Mouse (Mus musculus) right cerebral cortex, adult 2 months (tissue): ENCODE measurements at regions not wholly inside any gene's neighbourhood (a gene's known extent, or its start where the extent isn't known, plus 50 kb on each side); places are given as distances from the start of the nearest gene placed in this dataset.

ENCODE experiments used
- DNase-seq, 2 experiments: peaks; one replicate each; pipeline ENCODE4 v3.0.0; 2021 to 2022; ENCODE audit warnings: low spot score in 2 of 2

DNA sequence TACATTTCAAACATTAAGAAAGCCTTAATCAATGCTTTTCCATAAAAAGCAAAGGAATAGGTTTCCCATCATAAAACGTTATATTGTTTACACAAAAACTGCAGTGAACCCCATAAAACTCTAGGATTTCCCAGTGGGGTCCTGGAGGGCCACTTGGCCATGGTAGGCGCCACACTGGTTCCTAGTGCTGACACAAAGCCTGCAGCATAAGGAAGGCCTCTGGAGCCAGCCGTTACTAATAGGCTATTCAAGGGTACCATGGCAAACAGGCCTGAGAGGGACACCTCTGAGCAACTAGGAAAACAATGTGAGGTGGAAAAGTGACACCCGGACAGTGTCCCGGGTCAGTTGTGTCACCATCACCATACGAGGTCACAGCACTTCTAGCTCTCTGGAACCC is 231.9 kb downstream of the Ttc32 start:
- DNase-seq = no peak

DNA sequence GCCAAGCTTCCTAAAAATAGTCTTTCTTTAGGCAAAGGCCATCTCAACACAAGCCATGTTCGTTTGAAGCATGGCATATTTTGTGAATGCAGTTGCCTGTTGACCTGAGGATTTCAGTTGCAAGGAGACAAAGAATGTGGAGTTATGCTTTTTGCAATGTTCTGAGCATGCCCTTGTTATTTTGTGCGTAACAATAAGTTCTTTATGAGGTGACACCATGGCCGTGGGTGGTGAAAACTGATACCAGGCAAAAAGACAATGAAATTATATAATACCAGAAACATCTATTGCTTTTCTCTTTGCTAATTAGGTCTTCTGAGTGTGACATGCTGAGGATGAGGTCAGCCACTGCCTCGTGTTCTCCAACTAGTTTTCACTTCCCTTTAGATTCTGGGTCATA is 236.4 kb downstream of the Ttc32 start:
- DNase-seq = no peak

DNA sequence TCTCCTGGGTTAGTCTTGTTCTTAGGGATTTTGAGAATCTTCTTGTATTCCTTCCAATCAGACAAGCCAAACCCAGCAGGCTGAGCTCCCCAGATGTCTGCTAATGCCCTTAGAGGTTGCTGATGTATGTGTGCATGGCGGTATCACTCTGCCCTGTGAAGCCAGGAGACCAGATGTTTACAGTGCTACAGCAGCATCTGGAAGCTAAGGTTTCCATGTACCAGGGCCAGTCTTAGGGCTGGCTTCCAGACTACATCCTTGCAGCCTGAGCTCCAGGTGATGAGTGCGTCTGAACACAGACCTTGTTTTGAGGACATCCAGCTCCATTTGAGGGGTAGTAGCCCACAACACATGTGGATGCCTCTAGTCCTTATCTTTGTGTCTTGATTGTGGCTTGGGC is 241.7 kb downstream of the Ttc32 start:
- DNase-seq = no peak

DNA sequence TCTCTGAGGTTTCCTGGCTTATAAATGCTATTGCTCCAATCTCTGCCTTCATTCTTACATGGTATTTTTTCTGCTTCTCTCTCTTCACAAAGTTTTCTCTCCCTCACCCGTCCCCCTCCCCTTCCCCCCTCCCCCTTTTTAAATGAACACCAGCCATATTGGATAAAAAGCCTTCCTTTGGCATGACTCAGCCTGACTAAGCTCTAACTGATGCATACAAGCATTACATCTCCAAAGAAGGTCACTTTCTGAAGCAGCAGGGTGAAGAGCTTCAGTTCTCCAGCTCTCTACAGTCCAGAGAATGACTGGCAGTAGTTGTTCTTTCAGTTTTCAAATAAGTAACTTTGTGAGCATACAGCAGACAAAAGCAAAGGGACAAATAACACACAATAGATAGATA is 244.4 kb downstream of the Ttc32 start:
- no peak for DNase-seq

DNA sequence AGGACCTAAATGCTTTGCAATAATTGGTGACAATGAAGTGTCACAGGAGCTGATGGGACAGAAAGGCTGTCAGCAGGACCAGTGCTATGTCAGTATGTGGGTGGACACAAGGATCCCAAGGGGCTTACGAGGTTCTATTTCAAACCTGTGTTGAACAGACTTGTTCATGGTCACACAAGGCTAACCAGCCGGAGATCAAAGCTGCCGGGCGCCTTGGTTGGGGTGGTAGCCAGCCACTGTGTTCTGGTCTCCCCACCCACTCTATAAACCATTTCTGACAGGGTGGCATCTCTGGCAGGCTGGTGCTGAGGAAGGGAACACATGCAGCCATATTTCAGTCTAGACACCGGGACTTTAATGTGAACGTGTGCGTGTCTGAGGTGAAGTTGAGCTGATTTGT is 245.9 kb downstream of the Ttc32 start:
- DNase-seq = no peak

DNA sequence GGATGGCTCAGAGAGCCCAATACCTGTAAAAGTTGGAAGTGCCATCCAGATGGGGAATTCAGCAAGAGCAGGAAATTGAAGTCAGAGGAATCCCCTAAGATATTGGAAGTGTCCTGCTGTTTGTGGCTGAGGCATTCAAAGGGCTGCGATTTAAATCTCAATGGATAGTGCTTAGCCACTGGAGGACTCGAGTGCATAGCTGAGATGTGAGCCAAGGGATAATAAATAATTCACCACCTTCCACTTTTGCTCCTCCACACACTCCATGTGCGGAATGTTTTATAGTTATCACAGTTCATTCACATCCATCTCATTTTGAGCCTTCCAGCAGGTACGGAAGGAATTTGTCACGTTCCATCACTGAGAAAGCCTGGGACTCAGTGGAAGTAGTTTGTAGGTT is 248.9 kb downstream of the Ttc32 start:
- DNase-seq = no peak

DNA sequence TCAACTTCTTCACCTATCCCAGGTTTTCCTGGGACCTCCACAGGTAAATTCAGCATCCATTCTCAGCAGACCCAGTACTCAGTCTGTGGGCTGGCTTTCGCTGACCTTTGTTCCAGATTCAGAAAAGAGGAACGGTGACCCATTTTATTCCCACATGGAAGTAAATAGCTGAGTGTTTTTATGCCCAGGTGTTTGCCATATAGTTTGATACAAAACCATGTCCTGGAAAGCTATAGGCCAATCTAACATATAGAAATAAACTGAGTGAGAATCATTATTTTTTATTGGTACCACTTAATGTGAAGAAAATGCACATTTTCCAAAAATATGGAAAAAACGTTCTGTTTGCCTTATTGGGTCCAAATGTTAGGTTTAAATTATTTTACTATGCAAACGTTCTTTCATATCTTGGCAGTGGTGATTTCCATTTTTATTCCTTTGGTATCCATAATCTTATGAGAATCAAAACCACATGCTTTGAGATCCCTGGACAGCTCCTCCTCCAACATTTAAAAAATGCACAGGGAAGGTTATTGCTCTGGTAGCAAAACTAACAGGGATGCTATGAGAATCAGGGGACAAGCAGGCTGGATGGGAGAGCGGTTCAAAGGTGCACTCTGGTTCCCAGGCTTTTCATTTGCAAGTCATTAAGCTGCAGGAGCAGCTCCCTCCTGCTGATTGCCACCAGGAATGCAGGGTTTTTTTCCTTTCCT is 250.3 kb downstream of the Ttc32 start:
- no peak for DNase-seq

DNA sequence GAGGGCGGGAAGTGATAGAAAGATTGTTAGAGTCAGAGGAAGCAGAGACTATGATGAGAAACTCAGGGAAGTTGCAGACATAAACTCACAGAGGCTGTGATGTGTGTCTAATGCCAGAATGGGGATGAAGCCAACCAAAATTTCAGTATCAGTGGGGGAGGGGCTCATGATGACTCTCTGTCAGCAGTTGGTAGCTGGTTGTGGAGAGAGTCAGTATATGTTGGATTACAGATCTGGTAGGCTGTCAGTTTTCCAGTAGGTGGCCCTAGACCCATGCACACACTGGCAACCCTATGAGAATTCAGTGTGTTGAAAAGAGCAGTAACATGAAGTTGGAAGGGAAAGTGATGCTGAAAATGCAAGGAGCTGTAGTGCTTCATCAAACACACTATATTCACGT is 257.5 kb downstream of the Ttc32 start:
- DNase-seq = no peak

DNA sequence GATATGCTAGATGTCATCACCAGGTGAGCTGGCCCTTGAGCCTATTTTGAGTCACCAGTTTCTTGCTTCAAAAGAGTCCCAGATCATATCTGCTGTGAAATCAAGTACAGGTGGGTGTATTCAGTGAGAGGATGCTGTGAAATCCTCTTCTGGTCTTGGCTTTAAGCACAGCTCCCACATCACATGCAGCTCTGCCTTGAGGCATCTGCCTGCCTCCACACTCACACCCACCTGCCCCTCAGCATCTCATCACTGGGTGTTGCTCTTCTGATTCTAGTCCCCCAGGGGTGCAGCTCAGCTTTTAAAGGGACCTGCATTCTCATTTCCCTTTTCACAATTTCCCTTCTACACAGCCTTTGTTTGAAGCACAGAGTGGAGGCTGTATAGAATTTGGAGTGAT is 262.9 kb downstream of the Ttc32 start:
- peak; percentile 66 to 68 for DNase-seq

DNA sequence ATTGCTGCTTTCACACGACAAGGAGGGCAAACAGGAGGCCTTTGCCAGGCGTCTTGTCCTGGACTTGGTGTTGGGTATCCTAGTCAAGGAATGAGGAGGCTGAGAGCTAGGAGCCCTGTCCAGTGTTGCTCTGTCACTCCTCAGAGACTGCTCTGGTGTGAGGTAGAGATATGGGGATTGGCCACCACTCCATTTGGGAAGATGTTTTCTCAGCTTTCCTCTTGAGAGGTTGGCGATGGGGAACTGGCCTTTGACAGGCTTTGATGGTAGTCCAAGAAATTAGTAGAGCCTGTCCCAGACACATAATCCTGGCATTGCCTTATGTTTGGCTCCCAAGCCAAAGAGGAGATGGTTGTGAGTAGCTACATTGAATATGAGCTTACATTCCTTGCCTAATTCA is 265.4 kb downstream of the Ttc32 start:
- no peak for DNase-seq

DNA sequence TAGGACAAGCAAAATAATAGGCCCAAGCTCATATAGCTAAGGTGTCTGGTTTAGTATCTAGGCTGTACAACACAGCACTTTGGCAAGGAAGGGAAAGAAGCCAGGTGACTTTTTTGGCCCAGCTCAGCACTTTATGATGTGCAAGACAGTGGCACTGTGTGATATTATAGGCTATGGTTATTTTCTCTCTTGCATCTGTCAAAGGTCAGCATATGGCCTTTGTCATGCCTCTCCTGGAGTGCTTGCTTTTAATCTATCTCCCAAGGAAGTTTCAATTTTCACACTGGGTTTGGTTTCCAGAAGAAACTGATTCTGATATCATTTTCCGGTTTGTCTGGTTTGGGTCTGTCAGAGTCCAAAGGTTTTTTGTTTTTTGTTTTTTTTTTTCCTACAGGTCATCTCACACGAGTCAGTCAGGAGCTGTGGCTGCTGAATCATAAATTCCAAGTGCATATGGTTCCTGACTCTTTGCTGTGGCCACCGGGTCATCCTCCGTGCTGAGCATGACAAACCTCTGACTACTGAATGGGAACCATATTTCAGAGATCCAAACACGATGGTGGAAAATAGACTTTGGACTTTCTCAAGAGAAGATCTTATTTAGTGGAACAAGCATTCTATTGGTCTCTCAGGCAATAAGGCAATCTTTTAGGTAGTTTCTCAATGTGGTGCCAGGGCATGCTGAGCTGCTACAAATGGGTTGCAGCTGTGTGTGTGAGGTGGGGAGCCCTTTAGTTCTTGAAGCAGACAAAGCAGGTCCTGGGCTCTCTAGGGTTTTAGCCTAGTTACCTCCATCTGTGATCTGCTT is 269.3 kb downstream of the Ttc32 start:
- DNase-seq = no peak

DNA sequence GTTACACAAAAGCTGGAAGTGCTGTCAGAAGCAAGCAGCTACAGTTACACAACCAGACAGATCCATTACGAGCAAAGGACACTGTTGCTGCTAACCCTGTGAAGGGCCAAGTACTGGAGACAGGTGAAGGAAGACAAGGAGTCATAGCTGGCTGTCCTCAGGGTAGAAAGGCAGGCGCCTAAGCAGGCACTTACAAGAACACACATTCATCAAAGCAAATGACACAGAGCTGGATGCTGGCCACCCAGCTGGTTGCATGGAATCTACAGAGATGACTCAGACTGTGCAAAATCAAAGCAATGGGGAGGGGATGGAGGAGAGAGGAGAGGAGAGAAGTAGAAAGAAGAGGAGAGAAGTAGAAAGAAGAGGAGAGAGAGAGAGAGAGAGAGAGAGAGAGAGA is 265.8 kb upstream of the Osr1 start:
- DNase-seq = peak in 1 of 2 experiments; percentile 30

DNA sequence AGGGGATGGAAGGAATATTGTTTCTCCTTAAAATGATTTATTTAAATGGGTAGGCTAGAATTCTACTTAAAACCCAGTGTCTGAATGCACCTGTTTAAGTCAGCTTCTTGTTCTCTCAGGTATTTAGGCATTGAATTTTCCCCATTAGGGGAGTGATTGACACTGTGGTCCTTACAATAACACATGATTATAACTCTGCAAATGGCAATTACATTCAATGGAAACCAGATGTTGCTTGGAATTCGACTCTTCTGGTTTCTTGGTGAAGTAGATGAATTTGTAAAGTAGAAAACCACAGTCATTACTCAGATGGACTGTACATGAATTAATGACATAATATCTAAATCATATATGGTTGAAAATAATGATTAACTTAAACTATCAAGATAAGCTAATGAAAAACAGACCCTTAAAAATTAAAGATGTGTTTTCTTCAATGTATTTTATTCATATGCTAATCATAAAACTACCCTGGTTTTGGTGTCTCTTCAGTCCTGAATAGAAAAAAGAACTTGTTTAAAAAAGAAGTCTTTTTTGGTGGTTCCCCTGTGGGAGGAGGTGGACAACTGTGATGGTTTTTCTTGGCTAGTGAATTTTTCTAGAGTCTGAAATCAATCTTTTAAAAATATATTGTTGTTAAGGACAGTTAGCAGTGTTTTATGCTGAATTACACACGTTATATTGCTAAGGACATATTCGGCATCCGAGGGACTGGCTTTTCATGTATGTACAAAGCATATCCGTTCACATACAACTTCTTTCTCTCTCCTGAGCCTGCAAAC is 231.8 kb upstream of the Osr1 start:
- DNase-seq = no peak

DNA sequence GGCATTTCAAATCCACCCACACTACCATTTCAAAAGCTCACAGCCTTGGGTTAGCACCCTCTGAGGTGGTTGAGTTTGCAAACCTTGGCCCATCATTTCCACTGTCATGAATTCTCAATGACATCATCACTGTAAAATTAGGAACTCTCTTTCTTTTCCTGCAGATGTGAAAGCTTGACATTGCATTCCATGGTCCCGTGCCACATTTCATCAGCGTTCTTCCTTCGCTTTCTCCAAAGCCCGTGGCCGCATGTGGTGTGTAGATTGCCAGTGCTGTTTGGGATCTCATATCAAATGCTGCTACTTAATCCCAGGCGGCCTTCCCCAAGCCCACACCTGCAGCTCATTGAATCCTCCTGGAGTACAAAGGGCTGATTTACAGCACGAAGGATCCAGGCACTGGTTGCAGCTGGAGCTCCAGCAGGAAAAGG is 231.1 kb upstream of the Osr1 start:
- peak in 1 of 2 experiments; percentile 10 for DNase-seq

DNA sequence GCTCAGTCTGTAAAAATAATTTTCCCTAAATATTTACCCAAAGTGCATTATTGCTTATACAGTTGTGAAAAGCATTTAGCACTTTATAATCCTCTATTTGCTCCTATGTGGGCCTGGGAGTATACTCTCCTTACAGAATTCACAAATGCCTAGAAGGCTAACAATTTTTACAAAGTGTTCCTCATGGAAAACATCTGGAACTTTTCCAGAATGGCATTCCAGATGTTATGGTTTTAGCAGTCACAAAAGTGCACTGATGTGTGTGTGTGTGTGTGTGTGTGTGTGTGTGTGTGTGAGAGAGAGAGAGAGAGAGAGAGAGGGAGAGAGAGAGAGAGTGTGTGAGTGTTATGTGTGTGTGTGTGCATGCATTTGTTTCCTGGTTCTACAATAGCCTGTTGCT is 229.1 kb upstream of the Osr1 start:
- DNase-seq = no peak

DNA sequence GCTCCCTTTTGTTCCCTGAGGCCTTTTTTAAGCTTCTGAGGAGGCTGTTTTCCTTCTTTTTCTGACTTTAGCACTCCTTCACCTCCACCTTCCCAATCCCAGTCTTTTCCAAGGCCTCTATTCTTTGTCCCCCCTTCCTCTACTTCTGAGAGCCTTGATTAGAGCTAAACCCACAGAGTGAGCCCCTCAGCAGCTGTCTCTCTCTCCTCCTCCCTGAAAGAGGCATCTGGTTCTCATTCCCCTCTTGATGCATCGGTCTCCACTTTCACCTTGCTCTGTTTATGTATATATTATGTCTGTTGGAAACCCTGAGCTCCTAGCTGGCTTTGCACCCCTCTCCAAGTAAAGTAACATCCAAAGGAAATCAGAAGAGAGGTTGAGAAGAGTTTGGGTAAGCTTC is 224.6 kb upstream of the Osr1 start:
- no peak for DNase-seq

DNA sequence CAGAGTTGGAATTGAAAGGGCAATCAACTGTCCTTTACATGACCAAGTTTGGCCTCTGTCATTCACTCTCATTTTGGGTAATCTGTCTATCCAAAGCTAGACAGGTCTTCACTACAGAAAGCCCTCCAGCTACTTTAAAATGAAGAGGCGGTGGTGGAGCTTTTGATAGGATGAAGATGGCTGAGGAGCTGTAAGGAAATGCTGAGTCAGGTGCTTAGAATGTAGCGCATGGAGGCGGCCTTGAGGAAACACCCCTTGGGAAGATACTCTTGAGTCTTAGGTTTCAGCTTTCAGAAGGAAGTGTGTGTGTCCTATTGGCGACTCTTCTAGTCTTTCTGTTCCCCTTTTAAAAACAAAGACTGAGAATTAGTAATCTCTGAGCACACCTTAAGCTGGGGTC is 214.4 kb upstream of the Osr1 start:
- DNase-seq = no peak

DNA sequence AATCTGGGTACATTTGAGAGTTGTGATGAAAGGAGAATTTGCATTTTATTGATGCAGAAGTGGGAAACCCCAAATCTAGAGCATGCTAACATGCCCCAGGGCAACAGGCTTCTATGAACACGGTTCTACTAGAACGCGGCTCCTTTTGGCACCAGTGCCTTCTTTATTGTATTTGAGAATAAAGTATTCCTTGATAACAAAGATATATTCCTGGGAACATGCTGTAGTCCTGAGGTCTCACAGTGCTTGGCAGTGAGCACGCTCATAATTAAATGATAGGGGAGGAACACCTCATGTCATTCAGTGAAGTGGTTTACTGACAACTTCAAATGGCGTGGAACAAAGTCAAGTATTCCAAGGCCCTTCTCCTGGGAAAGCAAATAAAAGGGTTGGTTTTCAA is 212.1 kb upstream of the Osr1 start:
- no peak for DNase-seq

DNA sequence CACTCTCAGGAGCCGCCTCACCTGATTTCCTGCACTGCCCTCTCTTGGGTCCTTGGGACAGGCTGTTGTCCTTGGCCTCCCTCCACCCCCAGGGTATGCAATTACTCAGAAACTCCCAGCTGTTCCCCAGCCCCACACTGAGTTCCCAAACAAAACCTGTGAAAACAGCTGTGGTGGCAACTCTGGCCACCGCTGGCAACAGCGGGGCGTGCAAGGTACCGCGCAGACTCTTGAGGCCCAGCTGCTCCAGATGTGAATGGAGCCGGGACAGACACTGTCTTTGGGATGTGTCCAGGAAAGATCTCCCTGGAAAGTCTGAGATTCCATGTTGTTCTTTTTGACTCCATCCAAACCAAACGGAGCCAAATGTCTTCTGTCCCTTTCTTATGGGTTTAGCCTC is 211.0 kb upstream of the Osr1 start:
- no peak for DNase-seq

DNA sequence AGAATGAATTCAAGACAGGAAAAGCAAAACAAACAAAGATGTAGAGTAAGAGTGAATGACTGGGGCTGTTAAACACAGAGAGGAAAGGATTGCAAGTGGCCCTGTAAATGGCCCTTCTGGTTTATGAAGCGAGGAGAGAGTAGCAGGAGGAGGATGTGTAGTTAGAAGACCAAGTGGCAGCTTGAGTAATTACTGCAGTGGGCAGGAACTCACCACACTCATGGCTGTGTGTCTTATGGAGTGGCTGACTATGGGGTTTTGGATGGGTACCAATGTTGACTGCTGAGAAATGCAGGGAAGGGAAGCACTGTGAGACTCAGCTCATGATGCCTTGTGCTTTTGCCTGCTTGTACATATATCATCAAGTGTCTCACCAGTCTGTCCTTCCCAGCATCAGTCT is 204.0 kb upstream of the Osr1 start:
- no peak for DNase-seq

DNA sequence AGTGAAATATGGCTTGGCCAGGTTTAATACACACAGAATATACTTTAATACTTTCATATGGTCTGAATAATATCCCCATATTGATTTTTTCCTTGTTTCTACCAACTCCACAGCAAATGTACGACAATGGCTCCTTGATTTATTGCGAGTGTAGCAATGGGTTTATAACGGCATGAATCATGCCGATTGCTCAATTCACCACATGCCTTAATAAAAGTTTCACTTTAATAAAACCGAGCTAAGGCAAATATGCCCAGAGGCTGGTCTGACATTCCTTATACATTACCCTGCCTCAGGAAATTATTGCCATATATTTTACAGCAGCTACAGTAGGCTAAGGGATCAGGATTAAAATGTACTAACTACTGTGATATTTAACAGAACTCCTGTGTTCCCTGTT is 201.2 kb upstream of the Osr1 start:
- no peak for DNase-seq

DNA sequence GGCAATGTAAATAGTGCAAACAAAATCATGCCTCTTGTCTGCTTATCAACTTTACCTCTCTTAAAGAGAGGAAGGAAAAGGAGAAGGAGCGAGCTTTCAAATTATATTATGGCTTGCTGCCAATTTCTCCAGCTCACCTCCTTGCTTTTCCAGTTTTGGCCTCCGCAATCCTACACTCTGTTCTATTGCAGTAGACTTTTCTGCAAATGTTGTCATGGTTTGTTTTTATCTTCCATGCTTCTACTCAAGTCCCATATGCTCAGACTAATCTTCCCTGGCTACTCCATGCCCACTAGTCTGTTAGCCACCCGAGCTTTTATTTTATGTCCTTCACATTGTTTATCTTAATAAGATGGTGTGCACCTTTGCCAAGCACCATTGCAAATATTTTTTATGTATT is 168.0 kb upstream of the Osr1 start:
- DNase-seq = peak in 1 of 2 experiments; percentile 7

DNA sequence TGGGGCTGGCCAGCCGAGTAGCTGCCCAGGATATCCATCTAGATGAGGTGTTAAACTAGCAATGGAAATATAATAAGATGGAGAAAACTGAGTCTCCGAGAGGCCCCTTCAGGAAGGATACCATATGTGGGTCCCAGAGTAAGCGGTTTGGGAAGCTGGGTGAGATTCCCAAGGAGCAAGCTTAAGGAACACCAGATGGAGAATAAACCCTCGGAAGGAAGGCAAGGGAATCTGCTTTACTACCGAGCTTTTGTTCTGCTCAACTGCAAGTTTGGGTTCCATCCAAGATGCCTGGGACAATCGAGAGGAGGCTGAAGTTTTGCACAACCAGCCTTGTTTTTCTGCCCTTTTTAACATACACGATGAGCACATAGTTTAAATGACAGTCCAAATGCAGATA is 164.9 kb upstream of the Osr1 start:
- no peak for DNase-seq
